Mouse (Mus musculus): ENCODE results near the gene Fam198a.

- TF ChIP-seq POLR2A (IDR thresholded peaks at IDR 0.05; ENCODE audit: borderline replicate concordance, control insufficient read depth, low read depth, low read length) (no peak), CTCF (IDR thresholded peaks at IDR 0.05; ENCODE audit: control insufficient read depth, insufficient read depth, low read length) (no peak)
Measured at GRCm38 (mm10) chr9:122012816-122013215, 62.0 kb downstream of the Fam198a start.
